Mouse (Mus musculus) mouse embryonic stem cell (cell line): Measurements from ENCODE around the gene Mfsd5.

Source experiments
- in situ Hi-C, 2 experiments: fragments of 300-500 bp; cut with MboI; formaldehyde crosslinking; loops; 1 replicate in 1 of 2; 3 replicates in 1 of 2; pipeline ENCODE4 v1.14.3; 2019 to 2020; ENCODE audit warnings: low sequenced_read_pairs in 2 of 2, low pct_unique_long_range_greater_than_20kb in 1 of 2, mixed read lengths in 1 of 2; ENCODE audit not compliant: unreplicated experiment in 1 of 2

Mfsd5 gene

DNA sequence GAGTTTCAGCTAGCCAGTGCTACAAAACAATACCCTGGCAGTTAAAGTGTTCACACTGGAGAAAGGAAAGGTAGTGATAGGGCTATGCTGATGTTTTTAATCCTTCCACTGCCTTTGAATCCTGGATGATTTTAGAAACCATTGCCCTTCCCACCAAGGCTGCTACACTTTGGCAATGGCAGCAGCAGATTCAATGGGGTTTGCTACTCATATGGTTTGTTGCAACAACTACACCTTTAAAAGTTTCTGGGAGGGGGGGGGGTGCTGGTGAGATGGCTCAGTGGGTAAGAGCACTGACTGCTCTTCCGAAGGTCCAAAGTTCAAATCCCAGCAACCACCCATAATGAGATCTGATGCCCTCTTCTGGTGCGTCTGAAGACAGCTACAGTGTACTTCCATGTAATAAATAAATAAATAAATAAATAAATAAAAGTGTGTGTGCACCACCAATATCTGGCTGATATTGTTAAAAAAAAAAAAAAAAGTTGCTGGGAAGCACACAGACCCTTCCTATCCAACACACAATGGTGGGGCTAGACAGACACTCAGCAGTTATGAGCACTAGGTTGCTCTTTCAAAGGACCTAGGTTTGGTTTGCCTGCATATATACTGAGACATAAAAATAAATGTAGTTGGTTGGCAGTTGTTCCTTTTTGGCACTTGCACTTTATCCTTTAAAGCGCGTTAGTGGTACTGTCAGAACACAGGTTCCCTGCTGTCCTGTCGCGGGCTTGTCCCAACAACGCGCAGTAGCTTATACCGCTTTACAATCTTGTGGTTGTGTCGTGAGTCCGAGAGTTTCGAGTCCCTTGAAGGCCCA lies 45.6 kb downstream of the Mfsd5 start:
- in situ Hi-C loops: no loop called here

DNA sequence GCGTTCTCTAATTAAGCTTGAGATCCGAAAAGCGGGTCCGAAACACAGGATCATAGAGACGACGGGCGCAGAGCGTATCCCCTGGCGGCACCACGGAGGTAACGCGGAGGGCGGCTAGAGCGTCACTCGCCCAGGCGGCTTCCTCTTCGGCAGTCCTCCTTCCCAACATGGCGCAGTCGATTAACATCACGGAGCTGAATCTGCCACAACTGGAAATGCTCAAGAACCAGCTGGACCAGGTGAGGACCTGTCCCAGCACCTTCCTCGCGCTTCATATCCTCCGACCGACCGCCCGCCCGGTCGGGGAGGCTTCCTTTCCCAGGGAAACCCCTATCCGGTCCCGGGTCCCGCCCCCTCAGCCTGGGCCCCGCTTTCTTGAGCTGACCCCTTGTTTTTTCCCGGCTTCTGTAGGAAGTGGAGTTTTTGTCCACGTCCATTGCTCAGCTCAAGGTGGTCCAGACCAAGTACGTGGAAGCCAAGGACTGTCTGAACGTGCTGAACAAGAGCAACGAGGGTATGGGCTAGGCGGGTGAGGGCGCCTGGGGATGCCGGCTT lies 46.8 kb downstream of the Mfsd5 start, which contains the start of gene Pfdn5:
TSS of gene Pfdn5 (plus strand) at position 95 of the 555 bp plus-strand sequence.
- in situ Hi-C loops: no loop called here

DNA sequence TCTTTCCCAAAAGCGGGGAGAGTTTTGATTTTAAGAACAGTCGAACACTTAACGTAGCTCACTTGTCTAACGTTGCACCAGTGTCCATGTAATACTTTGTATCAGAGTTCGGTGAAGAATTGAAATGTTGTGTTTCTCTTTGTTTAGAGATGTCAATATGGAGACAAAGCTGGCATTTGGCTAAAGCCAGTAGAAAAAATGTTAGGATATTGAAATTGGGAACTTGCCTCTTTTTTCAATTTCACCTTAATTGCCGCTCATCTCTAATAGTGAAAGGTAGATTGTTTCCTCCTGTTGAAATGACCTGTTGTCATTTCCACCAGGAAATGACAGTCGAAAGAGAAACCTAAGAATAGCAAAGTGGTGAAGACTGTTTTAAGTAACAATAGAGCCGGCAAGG lies 47.6 kb downstream of the Mfsd5 start:
- in situ Hi-C loops: no loop called here
